Mouse (Mus musculus): ENCODE results near the gene Slc22a14.
"Not testable (repeated sequence)": the region's sequence is repeated elsewhere in the genome, so short reads cannot be mapped to it uniquely, and the experiment has no call there.

Gene Slc22a14

DNA sequence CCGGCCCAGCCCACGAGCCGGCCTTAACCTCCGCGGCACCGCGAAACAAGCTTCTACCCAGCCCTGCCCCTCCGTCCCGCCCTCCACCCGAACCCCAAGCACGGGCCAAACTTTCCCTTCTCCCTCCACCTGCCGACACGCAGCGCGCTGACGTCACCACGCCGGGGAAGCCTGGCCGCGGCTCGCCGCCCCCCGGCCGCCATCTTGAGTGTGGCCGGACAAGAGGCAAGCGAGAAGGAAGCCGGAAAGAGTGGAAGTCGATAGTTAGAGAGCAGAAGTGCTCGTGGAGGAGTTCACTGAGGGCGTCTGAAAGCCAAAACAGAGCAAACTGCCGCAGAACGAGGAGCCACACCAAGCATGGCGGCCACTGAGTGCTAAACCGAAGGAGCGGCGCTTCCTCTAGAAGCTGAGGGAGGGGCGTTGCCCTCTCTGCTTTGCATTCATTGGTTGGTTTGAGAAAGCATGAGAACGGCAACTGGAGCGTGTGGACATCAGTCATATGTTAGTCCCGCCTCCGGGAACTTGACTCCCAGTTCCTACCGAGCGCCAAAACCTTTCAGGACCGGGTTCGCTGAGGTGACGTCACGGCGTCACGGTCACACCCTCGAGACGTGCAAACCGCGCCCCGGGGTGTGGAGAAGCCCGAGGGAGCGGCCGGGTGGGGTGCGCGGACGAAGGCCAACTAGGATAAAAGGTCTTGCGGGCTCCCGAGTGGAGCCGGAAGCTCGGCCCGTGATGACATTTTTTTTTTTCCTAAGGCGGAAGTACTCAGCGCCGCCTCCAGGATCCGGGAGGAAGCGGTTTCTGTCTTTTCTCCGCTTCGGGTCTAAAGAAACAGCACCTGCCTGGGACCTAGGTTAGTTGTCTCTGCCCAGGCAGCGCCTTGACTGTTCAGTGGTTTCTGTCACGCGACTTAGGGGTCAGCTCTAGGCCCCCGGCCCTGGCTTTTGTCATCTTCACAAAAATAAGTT is 42.8 kb downstream of the Slc22a14 start, which contains the start of gene Oxsr1:
Gene Oxsr1, minus strand, starts transcription at position 139 of the 971 bp plus-strand sequence.
- peak; percentile 99 for DNase-seq (ENCODE audit: low spot score)

DNA sequence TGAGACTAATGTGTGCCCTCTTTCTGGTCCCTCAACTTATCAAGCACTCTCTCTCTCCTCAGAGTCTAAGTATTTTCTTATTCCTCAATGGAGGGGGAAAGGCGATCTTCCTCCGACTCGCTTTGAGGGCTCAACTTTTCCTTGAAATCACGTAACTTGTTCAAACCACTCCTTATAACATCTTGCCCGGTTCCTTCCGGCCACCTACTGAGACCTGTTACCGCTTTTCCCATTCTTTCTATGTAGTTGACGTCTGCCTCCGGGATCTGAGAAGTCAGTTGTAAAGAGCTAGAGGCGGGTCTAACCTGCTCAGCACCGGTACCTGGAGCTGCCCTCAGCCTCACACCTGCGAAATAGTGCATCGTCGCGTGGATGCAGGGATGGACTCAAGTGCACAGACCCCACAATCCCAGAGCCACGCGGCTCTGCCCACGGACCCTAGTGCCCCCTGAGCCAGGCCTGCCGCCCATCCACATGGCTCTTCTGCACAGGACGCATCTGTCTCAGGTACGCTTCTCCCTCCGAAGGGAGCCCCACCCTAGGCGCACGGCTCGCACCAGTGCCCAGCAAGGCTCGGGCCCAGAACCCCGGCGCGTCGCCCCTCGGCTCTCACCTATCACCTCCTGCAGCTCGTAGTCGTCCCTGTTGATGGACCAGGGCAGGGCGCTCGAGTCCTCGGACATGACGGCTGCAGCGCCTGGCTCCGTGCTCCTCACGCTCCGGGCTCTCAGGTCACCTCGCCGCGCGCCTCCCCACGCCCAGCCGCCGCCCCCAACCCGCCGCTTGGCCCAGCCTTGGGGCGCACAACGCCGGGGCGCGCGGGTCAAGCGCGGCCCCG is 43.7 kb downstream of the Slc22a14 start:
- peak; percentile 72 for DNase-seq (ENCODE audit: low spot score)

DNA sequence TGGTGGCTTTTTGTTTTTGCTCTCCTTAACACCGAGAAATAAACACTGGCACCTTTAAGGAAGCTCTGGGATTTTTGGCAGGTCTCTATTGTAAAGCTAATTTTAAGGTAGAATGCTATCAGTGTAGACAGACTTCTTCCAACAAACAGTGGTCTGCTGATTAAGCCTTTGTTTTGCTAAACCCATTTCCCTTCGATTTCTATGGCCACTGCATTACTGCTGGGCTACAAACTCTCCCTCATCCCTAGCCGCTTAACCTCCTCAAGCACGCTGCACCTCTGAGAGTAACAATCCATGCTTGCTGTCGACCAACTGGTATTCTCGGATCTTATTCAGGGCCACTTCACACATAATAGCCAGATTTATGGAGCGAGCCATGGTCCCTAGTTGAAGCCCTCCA is 44.4 kb downstream of the Slc22a14 start:
- DNase-seq (ENCODE audit: low spot score), result no peak

DNA sequence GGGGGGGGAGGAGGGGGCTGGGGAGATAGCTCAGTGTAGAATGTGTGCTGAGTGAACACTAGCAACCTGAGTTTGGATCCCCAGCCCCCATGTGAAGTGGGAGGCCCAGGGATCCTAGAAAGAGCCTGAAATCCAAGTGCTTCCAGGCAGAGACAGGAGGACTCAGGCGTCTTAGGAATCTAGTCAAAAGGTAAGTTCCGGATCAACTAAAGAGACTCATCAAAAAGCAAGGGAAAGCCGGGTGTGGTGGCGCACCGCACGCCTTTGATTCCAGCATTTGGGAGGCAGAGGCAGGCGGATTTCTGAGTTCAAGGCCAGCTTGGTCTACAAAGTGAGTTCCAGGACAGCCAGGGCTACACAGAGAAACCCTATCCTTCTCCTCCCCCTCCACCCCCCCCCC is 44.9 kb downstream of the Slc22a14 start:
- no peak for DNase-seq (ENCODE audit: low spot score)

DNA sequence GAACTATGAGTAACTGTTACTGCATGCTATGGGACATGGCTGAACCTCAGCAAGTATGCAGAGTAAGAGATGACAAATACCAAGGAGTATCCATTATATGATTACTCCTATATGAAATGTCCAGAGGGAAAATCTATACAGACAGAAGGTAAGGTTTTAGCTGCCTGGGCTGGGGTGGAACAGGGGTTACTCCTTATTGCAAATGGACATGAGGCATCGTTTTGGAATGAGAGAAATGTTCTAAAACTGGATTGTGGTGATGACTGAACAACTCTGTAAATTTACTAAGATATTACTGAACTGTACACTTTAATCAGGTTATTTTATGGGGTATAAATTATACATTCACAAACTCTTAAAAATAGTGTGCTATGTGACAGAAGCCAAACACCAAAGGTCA is 46.5 kb downstream of the Slc22a14 start:
- no peak for DNase-seq (ENCODE audit: low spot score)

DNA sequence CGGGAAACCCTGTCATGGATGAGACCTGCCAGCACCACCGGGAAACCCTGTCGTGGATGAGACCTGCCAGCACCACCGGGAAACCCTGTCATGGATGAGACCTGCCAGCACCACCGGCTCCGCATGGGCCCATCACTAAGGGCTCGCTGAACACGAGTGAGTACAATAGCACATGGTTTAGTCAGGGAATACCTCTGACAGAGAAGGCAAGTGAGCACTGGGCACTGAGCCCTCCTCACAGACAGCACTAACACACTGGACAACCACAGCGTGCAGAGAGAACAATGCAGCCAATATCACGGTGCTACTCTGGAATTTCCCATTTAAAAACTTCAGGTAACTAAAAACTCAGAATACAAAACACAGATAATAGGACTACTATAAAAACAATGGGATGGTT is 52.3 kb downstream of the Slc22a14 start:
- no peak for DNase-seq (ENCODE audit: low spot score)

DNA sequence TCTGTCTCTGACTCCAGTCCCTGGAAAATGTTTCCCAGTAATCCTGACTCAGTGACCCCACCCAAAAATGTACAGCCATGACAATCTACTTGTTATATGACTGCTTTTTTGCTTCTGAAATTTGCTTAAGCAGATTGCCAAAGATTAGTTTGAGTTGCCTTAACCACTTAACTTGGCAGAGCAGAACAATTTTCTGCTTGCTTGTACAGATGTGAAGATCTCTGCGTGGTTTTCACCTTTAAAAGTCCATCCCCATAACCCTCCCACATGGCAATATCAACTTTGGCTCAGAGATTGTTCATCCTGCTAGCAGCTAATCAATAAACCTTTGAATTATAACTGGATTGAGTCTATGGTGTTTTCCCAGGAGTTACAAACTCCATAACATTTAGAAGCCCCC is 56.3 kb downstream of the Slc22a14 start:
- no peak for DNase-seq (ENCODE audit: low spot score)

DNA sequence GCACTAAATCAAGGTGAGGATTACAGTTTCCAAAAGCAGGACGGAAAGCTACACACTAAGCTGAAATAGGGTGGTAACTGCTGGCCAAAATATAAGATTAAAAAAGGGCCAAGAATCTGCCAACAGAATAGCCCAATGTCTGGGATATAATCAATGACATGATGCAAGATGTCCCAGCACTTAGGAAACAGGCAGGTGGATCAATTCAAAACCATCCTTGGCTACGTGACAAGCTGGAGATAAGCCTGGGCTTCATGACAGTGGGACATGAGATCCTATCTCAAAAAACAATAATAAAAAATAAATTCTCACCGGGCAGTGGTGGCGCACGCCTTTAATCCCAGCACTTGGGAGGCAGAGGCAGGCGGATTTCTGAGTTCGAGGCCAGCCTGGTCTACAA is 59.5 kb downstream of the Slc22a14 start:
- no peak for DNase-seq (ENCODE audit: low spot score)

DNA sequence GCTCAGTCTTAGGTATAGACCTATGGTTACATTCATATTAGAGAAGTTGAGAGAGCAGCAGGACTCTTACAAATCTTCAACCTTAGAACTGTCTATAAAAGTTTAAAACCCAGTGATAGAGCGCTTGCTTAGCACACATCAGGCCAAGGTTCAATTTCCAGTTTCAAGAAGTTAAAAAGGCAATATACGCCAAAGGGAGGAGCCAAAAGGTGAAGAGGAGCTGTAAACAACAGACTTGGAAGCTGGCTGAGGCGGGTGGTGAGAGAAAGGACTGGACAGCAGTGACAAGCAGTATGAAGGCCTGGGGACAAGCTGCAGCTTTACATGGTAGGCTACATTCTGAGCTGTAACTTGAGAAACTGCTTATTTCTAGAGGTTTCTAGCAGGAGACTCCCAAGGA is 66.8 kb downstream of the Slc22a14 start:
- no peak for DNase-seq (ENCODE audit: low spot score)

DNA sequence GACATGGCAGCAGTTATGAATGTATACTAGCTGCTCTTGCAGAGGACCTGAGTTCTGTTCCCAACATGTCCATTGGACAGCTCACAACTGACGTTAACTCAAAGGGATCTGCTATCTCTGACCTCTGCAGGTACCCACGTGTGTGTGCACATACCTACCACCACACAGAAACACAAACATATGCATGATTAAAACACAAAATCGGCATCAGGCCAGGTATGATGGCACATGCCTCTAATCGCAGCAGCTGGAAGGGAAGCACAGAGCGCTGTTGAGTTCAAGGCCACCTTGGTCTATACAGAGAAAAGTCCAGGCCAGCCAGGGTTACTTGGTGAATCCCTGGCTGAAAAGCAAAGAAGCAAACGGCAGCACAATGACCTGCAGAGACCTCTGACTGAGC is 67.7 kb downstream of the Slc22a14 start:
- no peak for DNase-seq (ENCODE audit: low spot score)

DNA sequence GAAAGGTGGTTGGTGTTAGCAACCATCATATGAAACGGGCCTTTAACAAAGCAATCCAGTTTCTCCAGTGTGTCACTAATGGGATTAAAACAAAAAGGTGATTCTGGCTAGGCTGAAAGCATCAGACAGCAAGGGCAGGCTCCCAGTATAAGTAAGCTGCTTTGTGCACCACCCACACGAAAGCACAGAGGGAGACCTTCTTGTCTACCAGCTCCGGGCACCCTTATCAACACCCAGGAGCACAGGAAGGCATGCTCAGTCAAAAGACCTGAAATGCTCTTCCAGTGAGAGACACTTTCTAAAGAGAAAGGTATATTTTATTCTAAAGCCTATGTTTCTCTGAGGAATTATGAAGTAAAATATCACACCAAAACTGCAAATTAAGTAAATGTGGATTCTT is 74.6 kb downstream of the Slc22a14 start:
- no peak for DNase-seq (ENCODE audit: low spot score)

DNA sequence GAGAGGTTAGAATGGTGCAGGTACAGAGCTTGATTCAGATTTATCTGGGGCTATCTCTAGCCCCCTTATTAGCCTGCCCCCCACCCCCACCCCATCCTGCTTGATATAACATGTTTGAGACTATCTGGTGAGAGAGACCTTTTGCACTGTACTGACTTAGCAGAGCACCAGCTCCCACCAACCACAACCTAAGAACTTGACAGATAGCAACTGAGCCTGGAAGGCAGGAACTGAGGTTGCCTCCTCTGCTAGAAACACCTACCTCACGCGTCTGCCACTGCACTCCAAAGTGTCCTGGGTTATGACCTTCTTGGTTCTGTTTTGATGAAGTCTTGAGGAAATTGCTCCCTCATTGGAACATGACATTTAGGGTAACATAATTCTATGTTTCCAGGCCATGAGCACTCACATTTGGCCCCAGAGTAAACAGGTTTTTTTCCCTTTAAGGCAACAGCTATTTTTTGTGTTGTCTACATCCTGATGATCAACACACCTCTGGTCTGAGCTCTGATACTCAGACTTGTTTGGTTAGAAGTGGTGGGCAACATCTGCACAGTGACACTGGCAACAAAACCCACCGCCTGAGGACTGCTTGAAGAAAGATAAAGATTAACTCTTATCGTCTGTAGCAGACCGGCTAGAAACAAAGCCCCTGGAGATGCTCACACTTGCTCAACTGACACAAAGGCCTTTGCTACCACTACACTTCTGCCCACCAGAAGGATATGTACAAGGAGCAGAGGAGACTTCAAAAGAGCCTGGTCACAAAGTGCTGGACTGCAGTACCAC is 84.3 kb downstream of the Slc22a14 start:
- DNase-seq (ENCODE audit: low spot score), result no peak

DNA sequence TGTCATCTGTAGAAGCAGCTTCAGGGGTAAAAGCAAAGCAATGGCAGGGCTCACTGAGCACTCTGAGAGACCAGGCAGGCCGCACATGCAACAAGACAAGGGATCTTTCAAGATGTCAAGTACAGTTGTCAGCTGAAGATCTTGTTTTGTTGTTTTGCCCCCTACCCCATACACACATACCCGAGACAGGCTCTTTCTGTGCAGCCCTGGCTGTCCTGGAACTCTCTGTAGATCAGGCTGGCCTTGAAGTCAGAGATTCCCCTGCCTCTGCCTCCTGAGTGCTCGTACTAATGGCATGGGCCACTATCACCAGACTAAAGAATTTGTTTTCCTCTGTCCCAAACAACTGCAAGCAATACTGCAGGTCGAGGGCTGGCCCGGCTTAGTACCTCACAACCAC is 87.3 kb downstream of the Slc22a14 start:
- no peak for DNase-seq (ENCODE audit: low spot score)

DNA sequence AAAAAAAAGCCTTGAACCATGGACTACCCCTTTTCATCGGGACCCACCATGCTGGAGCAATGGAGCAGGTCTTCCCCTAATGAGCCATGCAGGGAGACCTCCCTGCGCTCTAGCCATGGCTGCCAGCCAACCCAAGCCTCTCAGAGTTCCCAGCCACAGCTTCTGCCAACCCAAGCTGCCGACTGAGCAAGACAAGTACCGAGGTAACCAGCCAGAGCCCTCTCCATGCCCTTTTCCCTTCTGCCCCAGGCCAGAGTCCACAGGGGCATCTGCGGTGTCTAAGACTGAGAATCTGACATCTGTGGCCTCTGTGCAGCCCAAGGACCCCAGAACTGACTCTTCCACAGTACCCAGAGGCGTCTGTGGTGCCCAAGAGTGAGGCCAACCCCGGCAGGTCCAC is 89.0 kb downstream of the Slc22a14 start:
- no peak for DNase-seq (ENCODE audit: low spot score)

DNA sequence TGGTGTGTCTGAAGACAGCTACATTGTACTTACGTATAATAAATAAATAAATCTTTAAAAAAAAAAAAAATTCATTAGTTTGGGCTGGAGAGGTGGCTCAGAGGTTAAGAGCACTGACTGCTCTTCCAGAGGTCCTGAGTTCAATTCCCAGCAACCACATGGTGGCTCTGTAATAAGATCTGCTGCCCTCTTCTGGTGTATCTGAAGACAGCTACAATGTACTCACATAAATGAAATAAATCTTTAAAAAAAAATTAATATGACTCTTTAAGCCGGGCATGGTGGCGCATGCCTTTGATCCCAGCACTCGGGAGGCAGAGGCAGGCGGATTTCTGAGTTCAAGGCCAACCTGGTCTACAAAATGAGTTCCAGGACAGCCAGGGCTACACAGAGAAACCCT is 90.5 kb downstream of the Slc22a14 start:
- DNase-seq (ENCODE audit: low spot score), result not testable (repeated sequence)

DNA sequence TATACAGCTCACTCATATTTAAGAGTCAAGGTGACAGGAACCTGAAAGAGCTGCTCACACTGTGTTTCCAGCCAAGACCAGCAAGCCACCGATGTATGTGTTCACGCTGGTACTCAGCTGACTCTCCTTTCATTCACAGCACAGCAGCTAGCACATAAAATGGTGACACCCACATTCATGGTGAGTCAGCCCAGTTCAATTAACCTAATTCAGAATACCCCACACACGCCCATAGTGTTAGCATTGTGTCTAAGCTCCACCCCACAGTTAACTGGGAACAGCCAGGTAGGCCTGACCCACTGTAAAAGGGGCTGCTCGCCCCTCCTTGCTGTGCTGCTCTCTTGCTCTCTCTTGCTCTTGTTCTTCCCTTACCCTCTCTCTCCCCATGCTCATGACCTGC is 93.9 kb downstream of the Slc22a14 start:
- no peak for DNase-seq (ENCODE audit: low spot score)

DNA sequence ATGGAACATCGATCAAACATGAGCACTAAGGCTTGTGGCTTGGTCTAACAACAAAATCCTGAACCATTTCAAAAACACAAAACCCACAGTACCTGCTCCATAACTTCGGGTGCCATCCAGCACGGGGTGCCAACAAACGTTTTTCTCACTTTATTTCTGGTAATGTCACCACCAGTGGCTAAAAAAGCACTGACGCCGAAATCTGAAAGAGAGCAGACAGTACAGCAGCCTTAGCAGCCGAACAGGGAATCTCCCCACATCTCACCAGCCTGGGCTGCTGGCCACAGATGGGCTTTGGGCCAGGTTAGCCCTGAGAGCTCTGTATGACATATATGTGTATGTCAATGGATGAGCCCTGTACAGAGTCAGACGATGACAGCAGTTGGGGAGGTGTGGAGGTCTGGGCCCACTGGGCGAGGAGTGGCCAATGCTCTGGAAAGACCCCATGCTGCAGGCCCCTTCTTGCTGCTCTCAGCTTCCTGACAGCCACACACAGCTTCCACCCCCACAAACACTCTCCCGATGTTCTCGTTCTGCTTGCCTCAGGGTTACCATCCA is 96.7 kb downstream of the Slc22a14 start:
- DNase-seq (ENCODE audit: low spot score), result no peak

DNA sequence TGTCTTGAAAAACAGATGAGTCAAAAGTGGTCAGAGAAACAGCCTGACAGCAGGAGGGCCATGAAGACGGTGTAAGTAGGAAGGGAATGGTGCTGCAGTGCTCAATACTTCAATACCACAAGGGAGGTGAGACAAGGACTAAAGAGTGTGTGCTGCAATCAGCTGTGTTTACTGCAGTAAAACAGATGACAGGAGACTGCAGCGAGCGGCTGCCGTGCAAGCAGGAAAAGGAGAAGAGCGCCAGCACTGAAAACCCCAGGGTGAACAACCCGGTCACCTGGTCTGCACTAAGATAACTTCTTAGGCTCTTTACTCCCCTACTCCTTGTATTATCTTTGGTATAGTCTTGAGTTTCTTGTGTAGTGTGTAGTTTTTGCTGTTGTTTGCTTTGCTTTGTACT is 97.2 kb downstream of the Slc22a14 start:
- DNase-seq (ENCODE audit: low spot score), result no peak

DNA sequence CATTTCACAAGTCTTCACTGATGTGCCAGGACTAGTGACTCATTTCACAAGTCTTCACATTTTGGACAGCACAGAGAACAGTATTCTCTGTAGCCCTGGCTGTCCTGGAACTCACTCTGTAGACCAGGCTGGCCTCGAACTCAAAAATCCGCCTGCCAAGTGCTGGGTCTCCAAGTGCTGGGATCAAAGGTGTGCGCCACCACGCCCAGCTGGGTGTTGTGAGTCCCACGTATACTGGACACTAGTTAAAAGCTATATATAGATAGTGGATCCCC is 99.3 kb downstream of the Slc22a14 start:
- not testable (repeated sequence) for DNase-seq (ENCODE audit: low spot score)

DNA sequence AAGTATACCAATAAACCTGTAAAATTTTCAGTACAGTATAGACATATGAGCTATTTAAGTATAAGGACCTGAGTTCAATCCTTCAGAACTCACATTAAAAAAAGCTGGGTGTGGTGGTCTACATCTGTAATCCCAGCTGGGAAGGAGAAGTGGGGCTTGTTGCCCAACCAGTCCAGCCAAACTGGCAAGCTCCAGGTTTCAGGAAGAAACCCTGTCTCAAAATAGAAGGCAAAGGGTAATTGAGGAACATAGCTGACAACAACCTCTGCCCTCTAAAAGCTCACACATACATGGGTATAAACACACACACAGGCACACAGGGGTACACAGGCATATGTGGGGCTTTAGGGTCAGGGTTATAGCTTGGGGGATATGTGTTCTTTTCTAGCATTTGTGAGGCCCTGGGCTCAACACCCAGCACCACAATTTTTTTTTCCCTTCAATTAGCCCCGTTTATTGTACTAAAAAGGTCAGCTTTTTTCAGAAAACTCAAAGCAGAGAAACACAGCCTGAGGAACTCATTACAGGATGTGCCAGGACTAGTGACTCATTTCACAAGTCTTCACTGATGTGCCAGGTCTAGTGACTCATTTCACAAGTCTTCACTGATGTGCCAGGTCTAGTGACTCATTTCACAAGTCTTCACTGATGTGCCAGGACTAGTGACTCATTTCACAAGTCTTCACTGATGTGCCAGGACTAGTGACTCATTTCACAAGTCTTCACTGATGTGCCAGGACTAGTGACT is 99.8 kb downstream of the Slc22a14 start:
- DNase-seq (ENCODE audit: low spot score), result not testable (repeated sequence)

DNA sequence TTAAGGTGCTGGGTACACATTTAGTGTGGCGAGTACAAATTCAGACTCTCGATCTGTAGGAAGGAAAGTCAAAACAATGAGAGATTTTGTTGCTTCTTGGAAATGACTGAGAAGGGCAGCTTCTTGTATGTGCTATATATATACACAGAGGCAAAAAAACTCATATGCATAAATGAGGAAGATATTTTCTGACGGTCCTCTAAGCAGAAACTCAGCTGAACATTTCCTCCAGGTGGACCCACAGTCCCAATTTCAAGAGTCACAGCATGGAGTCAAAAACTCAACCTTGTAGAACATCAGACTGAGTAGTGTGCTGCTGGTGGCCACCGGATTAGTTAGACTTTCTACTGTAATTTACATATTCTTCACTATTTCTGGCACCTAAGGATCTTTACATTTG is 102.3 kb downstream of the Slc22a14 start:
- DNase-seq (ENCODE audit: low spot score), result no peak

Measured in testis, postnatal 14 days (tissue).